Mouse (Mus musculus): Measurements from ENCODE around the gene Ifi35.

Ifi35 gene

GRCm38 (mm10) chr11:101448274-101448746 lies at the start of gene Ifi35:
Gene Ifi35, plus strand, starts transcription at chr11:101448407.
- 46% methylated on average over 10 of the region's 10 CpGs for WGBS

- 92% methylated on average over 2 of the region's 2 CpGs for WGBS
These were observed 32.9 kb upstream of the Ifi35 start for GRCm38 (mm10) chr11:101415306-101415705.

GRCm38 (mm10) chr11:101416433-101417100 lies 31.6 kb upstream of the Ifi35 start:
- under 1% methylated on average over 11 of the region's 11 CpGs for WGBS

- WGBS = under 1% methylated on average over 45 of the region's 45 CpGs
These were observed 30.9 kb upstream of the Ifi35 start, which contains the start of gene Aarsd1 for GRCm38 (mm10) chr11:101417101-101417855. Gene Aarsd1, minus strand, starts transcription at chr11:101417615.

- WGBS = 43% methylated on average over 6 of the region's 6 CpGs
These were observed 29.2 kb upstream of the Ifi35 start for GRCm38 (mm10) chr11:101418991-101419390.

GRCm38 (mm10) chr11:101419610-101420009 lies 28.6 kb upstream of the Ifi35 start:
- WGBS = 30% methylated on average over 3 of the region's 3 CpGs

GRCm38 (mm10) chr11:101420148-101420547 lies 28.1 kb upstream of the Ifi35 start:
- 80% methylated on average over 5 of the region's 5 CpGs for WGBS

- WGBS = 5% methylated on average over 23 of the region's 23 CpGs
These were observed 23.9 kb upstream of the Ifi35 start, which contains the start of gene Gm27029 for GRCm38 (mm10) chr11:101424105-101424851. Gene Gm27029, minus strand, starts transcription at chr11:101424796.

GRCm38 (mm10) chr11:101424925-101425813 lies 23.0 kb upstream of the Ifi35 start, which contains the start of the genes Rundc1 and Ptges3l:
Gene Rundc1, plus strand, starts transcription at chr11:101425085.
Gene Ptges3l, minus strand, starts transcription at chr11:101425333.
- WGBS = under 1% methylated on average over 81 of the region's 81 CpGs

- 42% methylated on average over 8 of the region's 8 CpGs for WGBS
These were observed 22.0 kb upstream of the Ifi35 start for GRCm38 (mm10) chr11:101426165-101426564.

GRCm38 (mm10) chr11:101431327-101431726 lies 16.9 kb upstream of the Ifi35 start:
- WGBS = 91% methylated on average over 9 of the region's 9 CpGs

- 60% methylated on average over 13 of the region's 13 CpGs for WGBS
These were observed 14.8 kb upstream of the Ifi35 start for GRCm38 (mm10) chr11:101433396-101433795.

- WGBS = 78% methylated on average over 4 of the region's 4 CpGs
These were observed 12.4 kb upstream of the Ifi35 start for GRCm38 (mm10) chr11:101435831-101436230.

- 67% methylated on average over 4 of the region's 4 CpGs for WGBS
These were observed 11.3 kb upstream of the Ifi35 start for GRCm38 (mm10) chr11:101436916-101437315.

GRCm38 (mm10) chr11:101438006-101438405 lies 10.2 kb upstream of the Ifi35 start:
- WGBS = 58% methylated on average over 3 of the region's 3 CpGs

- 35% methylated on average over 15 of the region's 15 CpGs for WGBS
These were observed 6.6 kb upstream of the Ifi35 start for GRCm38 (mm10) chr11:101441450-101442126.

- WGBS = under 1% methylated on average over 42 of the region's 42 CpGs
These were observed 6.0 kb upstream of the Ifi35 start, which contains the start of gene Rpl27 for GRCm38 (mm10) chr11:101442127-101442693. Gene Rpl27, plus strand, starts transcription at chr11:101442298.

GRCm38 (mm10) chr11:101442760-101443159 lies 5.4 kb upstream of the Ifi35 start:
- under 1% methylated on average over 14 of the region's 14 CpGs for WGBS

GRCm38 (mm10) chr11:101446319-101446718 lies 1.9 kb upstream of the Ifi35 start:
- 54% methylated on average over 1 of the region's 1 CpGs for WGBS

GRCm38 (mm10) chr11:101446860-101447259 lies 1.3 kb upstream of the Ifi35 start:
- WGBS = 88% methylated on average over 8 of the region's 8 CpGs

All from cerebral cortex, adult 2 months (tissue).